Mouse (Mus musculus): ENCODE results near the gene Plekhg3. TPM values are rescaled to one million over a fixed set of nuclear protein-coding genes. Genes with fewer than 3 reads are reported as not detected.

The Plekhg3 gene
- total and polyA plus RNA-seq, 3 experiments = 12.4 to 17.8 (median 12.5) TPM

DNA sequence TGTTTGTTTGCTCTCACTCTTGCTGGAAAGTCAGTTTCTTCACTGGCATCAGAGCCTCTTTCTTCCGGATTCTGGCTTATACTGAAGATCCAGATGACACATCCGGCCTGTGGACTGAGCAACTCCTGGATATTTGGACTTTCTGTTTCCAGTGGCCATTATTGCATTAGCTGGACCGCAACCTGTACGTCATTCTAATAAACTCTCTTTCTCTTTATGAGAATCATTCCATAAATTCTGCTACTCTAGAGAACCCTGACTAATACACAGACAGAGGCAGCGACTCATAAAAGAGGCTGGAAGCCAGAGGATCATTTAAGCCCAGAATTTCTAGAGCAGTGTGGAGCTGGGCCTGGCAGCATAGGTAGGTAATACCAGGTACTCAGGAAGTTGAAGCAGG lies 1.9 kb upstream of the Plekhg3 start:
- H3K36me3 ChIP-seq (replicated peaks) = no peaks in the 10 kb centered on the region
- no peak for ATAC-seq (ENCODE audit: extremely low read depth, insufficient number of reproducible peaks, low FRiP score, poor library complexity, severe bottlenecking)
- H3K4me3 ChIP-seq (ENCODE audit: low read depth, low read length) = no peak overlapping the region
- DNase-seq (ENCODE audit: low spot score) = no peak
- TF ChIP-seq POLR2AphosphoS5 (IDR thresholded peaks at IDR 0.05; ENCODE audit: insufficient replicate concordance, low read depth, low read length) (no peak), CTCF (IDR thresholded peaks at IDR 0.05; ENCODE audit: low read depth, low read length) (no peak), GATA2 (IDR thresholded peaks at IDR 0.05; ENCODE audit: borderline replicate concordance, low read depth, low read length) (no peak), TAL1 (conservative IDR thresholded peaks at IDR 0.05; ENCODE audit: low read depth, low read length) (no peak), GATA1 (IDR thresholded peaks at IDR 0.05; ENCODE audit: borderline replicate concordance, low read length) (no peak)
- H3K27me3 ChIP-seq (ENCODE audit: insufficient read depth, low read length) = peaks cover 89% of the 10 kb centered on the region
- H3K9me3 ChIP-seq (replicated peaks) = peaks cover 5% of the 10 kb centered on the region; the same call in 1 of the 2 replicates
- peaks cover 45% of the 10 kb centered on the region for H3K4me1 ChIP-seq (ENCODE audit: insufficient read depth, low read depth, low read length)

DNA sequence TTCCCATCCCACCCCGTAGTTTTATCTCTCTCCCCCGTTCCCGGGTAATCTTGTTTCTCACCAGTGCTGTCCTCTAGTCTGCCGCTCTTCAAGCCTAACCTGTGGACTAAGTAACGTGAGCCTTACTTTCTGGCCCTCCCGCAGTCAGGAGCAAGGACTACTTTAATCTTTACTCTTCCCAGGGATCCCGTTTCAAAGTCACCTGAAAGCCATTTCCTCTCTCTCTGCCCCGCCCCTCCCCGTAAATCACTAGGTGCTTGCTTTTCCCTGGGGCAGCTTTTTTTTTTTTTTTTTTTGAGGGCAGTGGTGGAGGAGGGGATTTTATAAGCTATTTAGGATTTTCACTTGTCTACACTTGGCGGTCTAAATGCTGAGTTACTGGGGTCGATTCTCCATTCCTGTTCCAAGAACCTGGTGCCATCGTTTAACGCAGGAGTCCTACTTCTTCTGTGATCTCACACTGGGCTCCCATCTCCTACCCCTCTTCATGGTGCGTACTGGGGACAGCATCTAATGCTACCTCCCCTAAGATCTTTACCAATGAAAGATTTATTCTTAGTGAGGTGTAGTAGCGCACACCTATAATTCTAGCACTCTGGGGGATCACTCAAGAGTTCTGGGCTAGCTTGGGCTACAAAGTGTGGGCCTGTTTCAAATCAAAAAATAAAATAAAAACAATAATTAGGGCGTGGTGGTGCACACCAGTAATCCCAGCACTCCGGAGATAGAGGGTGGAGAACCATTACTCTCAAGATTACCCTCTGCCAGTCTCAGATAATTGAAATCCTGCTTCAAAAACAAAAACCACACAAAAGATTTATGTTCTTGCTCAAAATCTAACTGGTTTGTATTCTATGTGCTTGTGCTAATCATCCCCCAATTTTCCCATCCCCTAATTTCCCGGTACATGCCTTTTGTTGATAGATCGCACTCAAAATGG lies 1.6 kb downstream of the Plekhg3 start:
- no peak for DNase-seq (ENCODE audit: low spot score)
- Histone ChIP-seq H3K27me3 (ENCODE audit: insufficient read depth, low read length) (peaks cover 92% of the 10 kb centered on the region), H3K9me3 (replicated peaks) (peaks cover 5% of the 10 kb centered on the region; the same call in 1 of the 2 replicates), H3K4me1 (ENCODE audit: insufficient read depth, low read depth, low read length) (peaks cover 72% of the 10 kb centered on the region), H3K36me3 (replicated peaks) (peaks cover 2% of the 10 kb centered on the region), H3K4me3 (ENCODE audit: low read depth, low read length) (peak overlapping the region; percentile 71; the same call in 1 of the 2 replicates)
- no peak for ATAC-seq (ENCODE audit: extremely low read depth, insufficient number of reproducible peaks, low FRiP score, poor library complexity, severe bottlenecking)
- TF ChIP-seq POLR2AphosphoS5 (IDR thresholded peaks at IDR 0.05; ENCODE audit: insufficient replicate concordance, low read depth, low read length) (no peak), CTCF (IDR thresholded peaks at IDR 0.05; ENCODE audit: low read depth, low read length) (no peak), GATA2 (IDR thresholded peaks at IDR 0.05; ENCODE audit: borderline replicate concordance, low read depth, low read length) (no peak)

DNA sequence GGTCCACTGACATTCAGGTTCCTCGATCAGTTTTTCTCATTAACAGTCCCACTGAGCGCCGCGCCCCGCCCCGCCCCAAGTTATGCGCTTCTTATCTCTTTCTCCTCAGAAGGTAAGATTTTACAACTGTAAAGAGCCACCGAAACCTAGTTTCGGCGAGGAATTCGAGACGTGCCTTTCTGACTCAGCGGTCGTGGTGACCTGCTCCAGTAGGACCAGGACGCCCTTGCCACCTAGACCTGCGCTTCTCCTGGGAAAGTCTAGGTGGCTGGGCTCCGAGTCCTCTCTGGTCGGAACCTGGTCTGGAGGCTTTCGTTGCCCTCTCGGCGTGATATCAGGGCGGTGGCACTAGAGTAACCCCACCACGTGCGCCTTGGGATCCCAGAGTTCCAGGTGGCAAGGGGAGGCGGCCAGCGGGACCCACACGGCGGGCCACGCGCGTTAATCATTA lies 2.3 kb downstream of the Plekhg3 start:
- peaks cover 93% of the 10 kb centered on the region for H3K27me3 ChIP-seq (ENCODE audit: insufficient read depth, low read length)
- H3K4me3 ChIP-seq (ENCODE audit: low read depth, low read length) = peak overlapping the region; percentile 71
- peaks cover 2% of the 10 kb centered on the region for H3K36me3 ChIP-seq (replicated peaks)
- peak; percentile 53 for DNase-seq (ENCODE audit: low spot score)
- TF ChIP-seq CTCF (IDR thresholded peaks at IDR 0.05; ENCODE audit: low read depth, low read length) (no peak), POLR2AphosphoS5 (IDR thresholded peaks at IDR 0.05; ENCODE audit: insufficient replicate concordance, low read depth, low read length) (no peak), GATA2 (IDR thresholded peaks at IDR 0.05; ENCODE audit: borderline replicate concordance, low read depth, low read length) (no peak), TAL1 (conservative IDR thresholded peaks at IDR 0.05; ENCODE audit: low read depth, low read length) (no peak), GATA1 (IDR thresholded peaks at IDR 0.05; ENCODE audit: borderline replicate concordance, low read length) (no peak)
- peaks cover 5% of the 10 kb centered on the region; the same call in 1 of the 2 replicates for H3K9me3 ChIP-seq (replicated peaks)
- peaks cover 73% of the 10 kb centered on the region for H3K4me1 ChIP-seq (ENCODE audit: insufficient read depth, low read depth, low read length)
- peak; percentile 25; the same call in 1 of the 2 replicates for ATAC-seq (ENCODE audit: extremely low read depth, insufficient number of reproducible peaks, low FRiP score, poor library complexity, severe bottlenecking)

DNA sequence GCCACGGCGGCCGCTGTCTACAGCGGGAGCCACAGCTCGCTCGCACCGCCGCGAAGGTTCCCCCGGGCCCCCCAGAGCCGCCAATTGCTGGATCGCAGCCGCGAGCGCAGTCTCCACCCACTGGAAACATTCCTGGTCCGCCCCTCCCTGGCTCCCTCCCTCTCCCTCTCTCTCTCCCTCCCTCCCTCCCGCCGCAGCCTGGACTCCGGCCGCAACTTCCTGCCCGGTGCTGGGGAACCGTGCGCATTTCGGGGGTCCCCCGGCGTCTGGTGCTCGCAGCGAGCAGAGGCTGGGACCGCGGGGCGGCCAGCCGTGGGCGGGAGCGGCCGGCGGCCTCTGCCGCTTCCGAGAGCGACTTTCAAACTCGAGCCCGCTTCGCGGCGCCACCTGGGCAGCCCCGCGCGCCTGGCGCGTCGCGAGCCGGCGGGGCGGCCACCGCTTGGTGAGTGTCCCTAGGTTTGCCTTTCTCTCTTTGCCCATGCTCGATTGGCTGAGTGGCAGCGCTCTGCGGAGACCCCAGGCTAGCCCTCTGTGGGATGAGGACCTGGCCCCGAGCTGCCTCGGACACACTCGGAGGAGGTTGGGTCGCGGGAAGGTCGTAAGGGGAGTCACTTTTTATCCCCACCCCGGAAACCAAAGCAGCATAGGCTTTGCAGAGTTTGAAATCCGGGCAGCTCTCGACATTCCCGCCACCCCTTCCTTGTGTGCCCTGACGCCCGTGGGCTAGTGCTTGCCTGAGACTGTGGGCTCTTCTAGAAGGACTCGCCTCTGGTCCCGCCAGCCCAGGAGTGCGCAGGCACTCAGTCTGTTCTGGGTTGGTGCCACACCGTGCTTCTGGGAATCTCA lies 2.9 kb downstream of the Plekhg3 start:
- no peak for ATAC-seq (ENCODE audit: extremely low read depth, insufficient number of reproducible peaks, low FRiP score, poor library complexity, severe bottlenecking)
- TF ChIP-seq TAL1 (conservative IDR thresholded peaks at IDR 0.05; ENCODE audit: low read depth, low read length) (no peak), GATA1 (IDR thresholded peaks at IDR 0.05; ENCODE audit: borderline replicate concordance, low read length) (no peak), GATA2 (IDR thresholded peaks at IDR 0.05; ENCODE audit: borderline replicate concordance, low read depth, low read length) (no peak), CTCF (IDR thresholded peaks at IDR 0.05; ENCODE audit: low read depth, low read length) (no peak), POLR2AphosphoS5 (IDR thresholded peaks at IDR 0.05; ENCODE audit: insufficient replicate concordance, low read depth, low read length) (no peak)
- Histone ChIP-seq H3K9me3 (replicated peaks) (peaks cover 5% of the 10 kb centered on the region; the same call in 1 of the 2 replicates), H3K4me3 (ENCODE audit: low read depth, low read length) (peak overlapping the region; percentile 71), H3K27me3 (ENCODE audit: insufficient read depth, low read length) (peaks cover 92% of the 10 kb centered on the region), H3K4me1 (ENCODE audit: insufficient read depth, low read depth, low read length) (peaks cover 73% of the 10 kb centered on the region), H3K36me3 (replicated peaks) (peaks cover 2% of the 10 kb centered on the region)
- peak; percentile 52 for DNase-seq (ENCODE audit: low spot score)

DNA sequence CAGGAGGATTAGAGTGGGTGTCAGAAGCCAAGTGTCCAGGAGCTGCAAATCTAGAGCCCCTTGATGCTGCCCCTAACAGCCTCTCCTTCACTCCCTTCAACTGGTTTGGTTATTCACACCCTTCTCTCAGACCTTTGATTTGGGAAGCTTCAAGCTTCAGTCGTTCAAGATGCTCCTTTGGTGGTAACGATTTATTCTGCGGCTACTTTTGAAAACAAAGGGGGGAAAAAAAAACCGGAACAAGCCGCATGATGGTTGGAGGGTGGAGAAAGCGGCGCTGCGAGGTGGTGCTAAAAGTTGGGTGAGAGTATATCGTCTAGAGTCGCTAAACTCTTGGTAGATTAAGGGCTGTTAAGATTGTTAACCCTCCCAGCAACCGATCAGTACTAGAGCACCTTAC lies 3.5 kb downstream of the Plekhg3 start:
- peaks cover 86% of the 10 kb centered on the region for H3K27me3 ChIP-seq (ENCODE audit: insufficient read depth, low read length)
- peaks cover 71% of the 10 kb centered on the region for H3K4me1 ChIP-seq (ENCODE audit: insufficient read depth, low read depth, low read length)
- TF ChIP-seq TAL1 (conservative IDR thresholded peaks at IDR 0.05; ENCODE audit: low read depth, low read length) = no peak
- H3K36me3 ChIP-seq (replicated peaks) = peaks cover 2% of the 10 kb centered on the region
- ATAC-seq (ENCODE audit: extremely low read depth, insufficient number of reproducible peaks, low FRiP score, poor library complexity, severe bottlenecking) = no peak
- H3K9me3 ChIP-seq (replicated peaks) = peaks cover 5% of the 10 kb centered on the region; the same call in 1 of the 2 replicates
- H3K4me3 ChIP-seq (ENCODE audit: low read depth, low read length) = peak overlapping the region; percentile 71
- DNase-seq (ENCODE audit: low spot score) = no peak
